Mouse (Mus musculus) testis, adult 2 months (tissue): ENCODE results near the gene Cmtm3.

Experiments
- CTCF ChIP-seq: fragments of 200-500 bp; IDR thresholded peaks from 2 replicates; pipeline ENCODE4 v1.5.1; 2012; ENCODE audit warnings: low read depth, mild to moderate bottlenecking, inconsistent platforms, low read length, moderate library complexity; ENCODE audit not compliant: control insufficient read depth, insufficient read depth, insufficient replicate concordance
- POLR2A ChIP-seq: fragments of 200-500 bp; IDR thresholded peaks from 2 replicates; pipeline ENCODE4 v1.6.1; 2012; ENCODE audit warnings: low read depth, mild to moderate bottlenecking, inconsistent platforms, low read length, moderate library complexity; ENCODE audit not compliant: control insufficient read depth

GRCm38 (mm10) chr8:104348971-104349370 lies 9.8 kb downstream of the Cmtm3 start:
- no peak for TF ChIP-seq CTCF
- TF ChIP-seq POLR2A = no peak
